Mouse (Mus musculus): Measurements from ENCODE around the gene Cnbp. TPM values are rescaled to one million over a fixed set of nuclear protein-coding genes. Genes with fewer than 3 reads are reported as not detected.
A peak's percentile ranks its signal among the peaks of the same experiment; 100 is the strongest.

Gene Cnbp
- polyA plus RNA-seq, 1 experiment from 2014 or later: 747 TPM

- H3K4me3 ChIP-seq (ENCODE audit: control insufficient read depth in 1 of 2, insufficient read depth in 1 of 2, low read depth in 1 of 2, low read length in 2 of 2): peak within 1 kb of the TSS; percentile 76 to 86
- H3K36me3 ChIP-seq (ENCODE audit: control insufficient read depth, insufficient read depth, low read length): peaks cover 46% of the 10 kb centered on the region
- 0 out of 4 replicates have a peak, but pooled peaks cover 0 to 7% of the 10 kb centered on the region in 2 experiments for H3K4me1 ChIP-seq (ENCODE audit: control insufficient read depth in 2 of 2, insufficient read depth in 2 of 2, low read length in 2 of 2)
- H3K9me3 ChIP-seq (ENCODE audit: control insufficient read depth, low read length): no peaks in the 10 kb centered on the region
- WGBS: under 1% methylated on average over 46 of the region's 46 CpGs
- H3K27ac ChIP-seq (replicated peaks in 1 of 2; ENCODE audit: control insufficient read depth in 1 of 2, insufficient read depth in 1 of 2, low read depth in 2 of 2, low read length in 2 of 2): peak within 1 kb of the TSS; percentile 92 to 98
- H3K27me3 ChIP-seq (ENCODE audit: control insufficient read depth, insufficient read depth, low read length): no peaks in the 10 kb centered on the region
- H3K9ac ChIP-seq (ENCODE audit: low read length): peak within 1 kb of the TSS; percentile 87
- ATAC-seq (ENCODE audit: insufficient number of reproducible peaks, insufficient read depth, low FRiP score, low read depth): peak; percentile 95
- H3K4me2 ChIP-seq (ENCODE audit: low read length): peak within 1 kb of the TSS; percentile 85
Observed at GRCm38 (mm10) chr6:87838551-87839197, 12.2 kb downstream of the Cnbp start, which contains the start of gene Isy1. TSS of gene Isy1 (minus strand) at chr6:87838798.

DNA sequence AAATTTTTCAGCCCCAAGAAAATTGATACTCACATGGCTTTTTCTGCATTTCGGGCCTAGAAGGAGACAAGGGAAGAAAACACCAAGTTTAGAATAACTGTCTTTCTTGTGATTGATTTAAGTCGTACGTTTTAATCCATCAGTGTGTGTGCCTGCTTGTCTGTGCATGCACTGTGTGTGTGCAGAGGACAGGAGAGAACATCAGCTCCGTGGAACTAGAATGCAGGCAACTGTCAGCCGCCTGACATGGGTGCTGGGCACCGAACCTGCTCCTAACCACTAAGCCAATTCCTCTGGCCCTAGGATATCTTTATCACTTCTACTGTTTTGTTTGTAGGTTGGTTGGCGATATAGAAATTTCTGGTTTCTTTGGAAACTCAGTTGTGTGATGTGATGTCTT is 15.2 kb downstream of the Cnbp start, which contains the start of gene Gm45140:
Gene Gm45140 (minus strand): TSS at position 101 of the 400 bp plus-strand sequence.
- no peak within 1 kb of the TSS for H3K27ac ChIP-seq (replicated peaks in 1 of 2; ENCODE audit: control insufficient read depth in 1 of 2, insufficient read depth in 1 of 2, low read depth in 2 of 2, low read length in 2 of 2)
- H3K4me3 ChIP-seq (ENCODE audit: control insufficient read depth in 1 of 2, insufficient read depth in 1 of 2, low read depth in 1 of 2, low read length in 2 of 2): no peak within 1 kb of the TSS
- H3K4me2 ChIP-seq (ENCODE audit: low read length): no peak within 1 kb of the TSS
- no peak for ATAC-seq (ENCODE audit: insufficient number of reproducible peaks, insufficient read depth, low FRiP score, low read depth)
- peaks cover 42% of the 10 kb centered on the region for H3K36me3 ChIP-seq (ENCODE audit: control insufficient read depth, insufficient read depth, low read length)
- no peaks in the 10 kb centered on the region for H3K27me3 ChIP-seq (ENCODE audit: control insufficient read depth, insufficient read depth, low read length)
- H3K9me3 ChIP-seq (ENCODE audit: control insufficient read depth, low read length): no peaks in the 10 kb centered on the region
- H3K4me1 ChIP-seq (ENCODE audit: control insufficient read depth in 2 of 2, insufficient read depth in 2 of 2, low read length in 2 of 2): 0 out of 4 replicates have a peak, but pooled peaks cover 0 to 7% of the 10 kb centered on the region in 2 experiments
- 93% methylated on average over 7 of the region's 7 CpGs for WGBS
- H3K9ac ChIP-seq (ENCODE audit: low read length): no peak within 1 kb of the TSS

DNA sequence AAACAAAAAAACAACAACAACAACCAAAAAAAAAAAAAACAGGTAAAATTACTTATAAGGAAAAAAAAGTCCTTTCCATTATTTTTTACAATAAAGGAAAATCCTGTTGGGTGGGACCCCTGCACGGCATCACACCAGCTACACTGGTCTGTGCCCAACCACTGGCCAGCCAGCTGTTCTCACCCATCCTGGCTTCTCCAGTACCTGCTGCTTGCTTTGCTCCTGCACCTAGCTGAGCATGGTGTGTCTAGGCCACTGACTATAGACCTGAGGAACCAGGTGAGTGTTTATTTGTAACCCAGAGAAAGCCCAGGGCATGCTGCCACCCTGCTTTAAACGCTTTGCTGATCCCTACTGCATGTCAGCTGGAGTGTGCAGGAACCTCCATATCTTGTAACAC is 30.5 kb downstream of the Cnbp start:
- H3K4me3 ChIP-seq (ENCODE audit: control insufficient read depth in 1 of 2, insufficient read depth in 1 of 2, low read depth in 1 of 2, low read length in 2 of 2): no peak overlapping the region
- H3K27ac ChIP-seq (replicated peaks in 1 of 2; ENCODE audit: control insufficient read depth in 1 of 2, insufficient read depth in 1 of 2, low read depth in 2 of 2, low read length in 2 of 2): no peak overlapping the region
- 0 out of 2 replicates have a peak, but pooled peaks cover 3% of the 10 kb centered on the region for H3K9me3 ChIP-seq (ENCODE audit: control insufficient read depth, low read length)
- no peak for ATAC-seq (ENCODE audit: insufficient number of reproducible peaks, insufficient read depth, low FRiP score, low read depth)
- peaks cover 100% of the 10 kb centered on the region for H3K36me3 ChIP-seq (ENCODE audit: control insufficient read depth, insufficient read depth, low read length)
- WGBS: 96% methylated on average over 2 of the region's 2 CpGs
- no peaks in the 10 kb centered on the region for H3K27me3 ChIP-seq (ENCODE audit: control insufficient read depth, insufficient read depth, low read length)
- no peaks in the 10 kb centered on the region for H3K4me1 ChIP-seq (ENCODE audit: control insufficient read depth in 2 of 2, insufficient read depth in 2 of 2, low read length in 2 of 2)
- H3K4me2 ChIP-seq (ENCODE audit: low read length): no peak overlapping the region
- no peak overlapping the region for H3K9ac ChIP-seq (ENCODE audit: low read length)

GRCm38 (mm10) chr6:87814486-87814885 is 36.4 kb downstream of the Cnbp start:
- Histone ChIP-seq H3K4me1 (ENCODE audit: control insufficient read depth in 2 of 2, insufficient read depth in 2 of 2, low read length in 2 of 2) (peaks cover 0 to 14% of the 10 kb centered on the region in 2 experiments; a peak in 3 of 4 replicates), H3K27me3 (ENCODE audit: control insufficient read depth, insufficient read depth, low read length) (no peaks in the 10 kb centered on the region), H3K9ac (ENCODE audit: low read length) (no peak overlapping the region), H3K9me3 (ENCODE audit: control insufficient read depth, low read length) (no peaks in the 10 kb centered on the region), H3K4me2 (ENCODE audit: low read length) (no peak overlapping the region), H3K36me3 (ENCODE audit: control insufficient read depth, insufficient read depth, low read length) (peaks cover 46% of the 10 kb centered on the region), H3K4me3 (ENCODE audit: control insufficient read depth in 1 of 2, insufficient read depth in 1 of 2, low read depth in 1 of 2, low read length in 2 of 2) (no peak overlapping the region), H3K27ac (replicated peaks in 1 of 2; ENCODE audit: control insufficient read depth in 1 of 2, insufficient read depth in 1 of 2, low read depth in 2 of 2, low read length in 2 of 2) (no peak overlapping the region)
- WGBS: 92% methylated on average over 5 of the region's 5 CpGs
- no peak for ATAC-seq (ENCODE audit: insufficient number of reproducible peaks, insufficient read depth, low FRiP score, low read depth)

- peaks cover 0 to 14% of the 10 kb centered on the region in 2 experiments; a peak in 3 of 4 replicates for H3K4me1 ChIP-seq (ENCODE audit: control insufficient read depth in 2 of 2, insufficient read depth in 2 of 2, low read length in 2 of 2)
- H3K27me3 ChIP-seq (ENCODE audit: control insufficient read depth, insufficient read depth, low read length): no peaks in the 10 kb centered on the region
- peak overlapping the region; percentile 83 for H3K9ac ChIP-seq (ENCODE audit: low read length)
- peak overlapping the region; percentile 85 for H3K4me2 ChIP-seq (ENCODE audit: low read length)
- H3K9me3 ChIP-seq (ENCODE audit: control insufficient read depth, low read length): no peaks in the 10 kb centered on the region
- peaks cover 27% of the 10 kb centered on the region for H3K36me3 ChIP-seq (ENCODE audit: control insufficient read depth, insufficient read depth, low read length)
- peak overlapping the region in 1 of 2 experiments; percentile 78; a peak in 2 of 4 replicates for H3K4me3 ChIP-seq (ENCODE audit: control insufficient read depth in 1 of 2, insufficient read depth in 1 of 2, low read depth in 1 of 2, low read length in 2 of 2)
- H3K27ac ChIP-seq (replicated peaks in 1 of 2; ENCODE audit: control insufficient read depth in 1 of 2, insufficient read depth in 1 of 2, low read depth in 2 of 2, low read length in 2 of 2): peak overlapping the region in 1 of 2 experiments; percentile 86; a peak in 1 of 4 replicates
- 81% methylated on average over 1 of the region's 1 CpGs for WGBS
- no peak for ATAC-seq (ENCODE audit: insufficient number of reproducible peaks, insufficient read depth, low FRiP score, low read depth)
Observed at GRCm38 (mm10) chr6:87812656-87813055, 38.2 kb downstream of the Cnbp start.

- Histone ChIP-seq H3K27ac (replicated peaks in 1 of 2; ENCODE audit: control insufficient read depth in 1 of 2, insufficient read depth in 1 of 2, low read depth in 2 of 2, low read length in 2 of 2) (peak within 1 kb of the TSS; percentile 61 to 86), H3K9me3 (ENCODE audit: control insufficient read depth, low read length) (no peaks in the 10 kb centered on the region), H3K27me3 (ENCODE audit: control insufficient read depth, insufficient read depth, low read length) (no peaks in the 10 kb centered on the region), H3K36me3 (ENCODE audit: control insufficient read depth, insufficient read depth, low read length) (peaks cover 19% of the 10 kb centered on the region), H3K9ac (ENCODE audit: low read length) (peak within 1 kb of the TSS; percentile 83), H3K4me3 (ENCODE audit: control insufficient read depth in 1 of 2, insufficient read depth in 1 of 2, low read depth in 1 of 2, low read length in 2 of 2) (peak within 1 kb of the TSS; percentile 75 to 78), H3K4me1 (ENCODE audit: control insufficient read depth in 2 of 2, insufficient read depth in 2 of 2, low read length in 2 of 2) (peaks cover 2 to 14% of the 10 kb centered on the region in 2 experiments; a peak in 3 of 4 replicates), H3K4me2 (ENCODE audit: low read length) (peak within 1 kb of the TSS; percentile 85)
- under 1% methylated on average over 37 of the region's 56 CpGs for WGBS
- peak; percentile 95 for ATAC-seq (ENCODE audit: insufficient number of reproducible peaks, insufficient read depth, low FRiP score, low read depth)
Observed at GRCm38 (mm10) chr6:87811675-87812338, 39.1 kb downstream of the Cnbp start, which contains the start of gene Rab43. TSS of gene Rab43 (minus strand) at chr6:87812164.

- Histone ChIP-seq H3K4me3 (ENCODE audit: control insufficient read depth in 1 of 2, insufficient read depth in 1 of 2, low read depth in 1 of 2, low read length in 2 of 2) (peak overlapping the region; percentile 75 to 78), H3K36me3 (ENCODE audit: control insufficient read depth, insufficient read depth, low read length) (peaks cover 11% of the 10 kb centered on the region), H3K4me1 (ENCODE audit: control insufficient read depth in 2 of 2, insufficient read depth in 2 of 2, low read length in 2 of 2) (peaks cover 2 to 14% of the 10 kb centered on the region in 2 experiments; a peak in 3 of 4 replicates), H3K27me3 (ENCODE audit: control insufficient read depth, insufficient read depth, low read length) (no peaks in the 10 kb centered on the region), H3K27ac (replicated peaks in 1 of 2; ENCODE audit: control insufficient read depth in 1 of 2, insufficient read depth in 1 of 2, low read depth in 2 of 2, low read length in 2 of 2) (peak overlapping the region; percentile 61 to 86), H3K9me3 (ENCODE audit: control insufficient read depth, low read length) (no peaks in the 10 kb centered on the region), H3K9ac (ENCODE audit: low read length) (peak overlapping the region; percentile 83), H3K4me2 (ENCODE audit: low read length) (peak overlapping the region; percentile 85)
- under 1% methylated on average over 65 of the region's 77 CpGs for WGBS
- peak; percentile 24 for ATAC-seq (ENCODE audit: insufficient number of reproducible peaks, insufficient read depth, low FRiP score, low read depth)
Observed at GRCm38 (mm10) chr6:87810713-87811669, 39.9 kb downstream of the Cnbp start.
